Mouse (Mus musculus): ENCODE results near the gene Olfr652. TPM values are rescaled to one million over a fixed set of nuclear protein-coding genes. Genes with fewer than 3 reads are reported as not detected.

The Olfr652 gene
- not detected in 2 replicates for polyA plus RNA-seq (2015; fragmentation: Nextera tagmentation; extraction: Ambion mirVana)

DNA sequence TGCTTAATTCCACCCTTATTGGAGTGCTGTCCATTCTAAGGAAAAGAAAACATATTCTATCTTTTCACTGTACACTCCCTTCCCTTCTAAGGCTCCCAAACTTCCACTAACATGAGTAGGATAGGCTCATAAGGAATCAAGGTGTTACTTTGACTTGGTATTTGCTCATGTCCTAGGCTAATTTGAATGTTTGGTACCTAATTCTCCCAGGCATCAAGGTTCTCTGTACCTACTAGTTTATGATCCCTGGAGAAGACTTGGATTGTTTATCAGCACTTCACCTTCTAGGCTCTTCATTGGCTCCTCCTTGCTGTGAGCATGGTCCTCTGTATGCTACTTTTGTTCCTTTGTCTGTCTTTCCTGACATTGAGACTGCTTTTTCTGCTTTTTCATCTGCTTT, at the start of gene Olfr652:
Gene Olfr652, plus strand, starts transcription at position 301 of the 400 bp plus-strand sequence.
- ATAC-seq (replicated peaks; ENCODE audit: insufficient number of reproducible peaks, insufficient read depth, low FRiP score, low read depth): no peak
- no peaks in the 10 kb centered on the region for H3K36me3 ChIP-seq
- H3K4me2 ChIP-seq: no peak within 1 kb of the TSS
- no peaks in the 10 kb centered on the region for H3K4me1 ChIP-seq (replicated peaks)
- no peak within 1 kb of the TSS for H3K4me3 ChIP-seq
- no peak within 1 kb of the TSS for H3K9ac ChIP-seq
- H3K27ac ChIP-seq: no peak within 1 kb of the TSS
- H3K27me3 ChIP-seq: no peaks in the 10 kb centered on the region
- H3K9me3 ChIP-seq (replicated peaks): no peaks in the 10 kb centered on the region

DNA sequence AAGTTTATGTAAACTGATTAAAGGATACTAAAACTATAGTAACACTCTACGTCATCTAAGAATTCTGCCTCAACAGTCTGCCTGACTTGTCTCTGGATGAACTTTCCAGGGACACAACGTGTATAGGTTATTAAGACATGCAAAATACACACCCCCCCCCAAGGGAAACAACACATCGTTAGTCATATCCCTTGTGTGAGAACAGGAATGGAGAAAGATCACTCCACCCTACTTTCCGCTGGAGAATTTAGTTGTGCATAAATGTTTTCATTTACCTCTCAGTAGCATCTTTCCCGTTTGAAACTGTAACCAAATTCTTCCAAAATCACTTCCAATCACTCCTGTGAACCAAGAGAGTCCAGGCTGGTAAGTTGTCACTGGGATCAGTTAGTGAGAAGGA, 10.9 kb upstream of the Olfr652 start, which contains the start of gene Olfr651:
Gene Olfr651, plus strand, starts transcription at position 301 of the 400 bp plus-strand sequence.
- Histone ChIP-seq H3K4me1 (replicated peaks) (no peaks in the 10 kb centered on the region), H3K27me3 (no peaks in the 10 kb centered on the region), H3K9ac (no peak within 1 kb of the TSS), H3K9me3 (replicated peaks) (no peaks in the 10 kb centered on the region), H3K4me2 (no peak within 1 kb of the TSS), H3K4me3 (no peak within 1 kb of the TSS), H3K36me3 (no peaks in the 10 kb centered on the region), H3K27ac (no peak within 1 kb of the TSS)
- ATAC-seq (replicated peaks; ENCODE audit: insufficient number of reproducible peaks, insufficient read depth, low FRiP score, low read depth): no peak
- 67% methylated on average over 5 of the region's 5 CpGs for WGBS

DNA sequence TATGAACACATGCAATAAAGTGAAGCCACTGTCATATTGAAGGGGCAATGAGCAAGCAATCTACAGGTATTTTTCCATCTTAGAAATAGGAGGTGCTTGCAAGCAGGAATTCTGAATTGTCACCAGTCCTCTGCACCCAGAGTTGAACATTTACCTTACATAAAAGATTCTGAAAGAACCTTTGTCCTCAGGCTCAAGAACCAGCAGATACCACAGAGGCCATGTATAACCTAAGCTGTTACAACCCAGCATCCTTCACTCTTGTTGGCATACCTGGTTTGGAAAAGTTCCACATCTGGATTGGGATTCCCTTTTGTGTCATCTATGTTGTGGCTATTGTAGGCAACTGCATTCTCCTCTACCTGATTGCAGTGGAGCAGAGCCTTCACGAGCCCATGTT, 8.0 kb upstream of the Olfr652 start:
- H3K27ac ChIP-seq: no peak overlapping the region
- H3K4me3 ChIP-seq: no peak overlapping the region
- H3K27me3 ChIP-seq: no peaks in the 10 kb centered on the region
- H3K9me3 ChIP-seq (replicated peaks): no peaks in the 10 kb centered on the region
- WGBS: 46% methylated on average over 1 of the region's 1 CpGs
- no peak for ATAC-seq (replicated peaks; ENCODE audit: insufficient number of reproducible peaks, insufficient read depth, low FRiP score, low read depth)
- no peak overlapping the region for H3K4me2 ChIP-seq
- H3K36me3 ChIP-seq: no peaks in the 10 kb centered on the region
- H3K4me1 ChIP-seq (replicated peaks): no peaks in the 10 kb centered on the region
- no peak overlapping the region for H3K9ac ChIP-seq

DNA sequence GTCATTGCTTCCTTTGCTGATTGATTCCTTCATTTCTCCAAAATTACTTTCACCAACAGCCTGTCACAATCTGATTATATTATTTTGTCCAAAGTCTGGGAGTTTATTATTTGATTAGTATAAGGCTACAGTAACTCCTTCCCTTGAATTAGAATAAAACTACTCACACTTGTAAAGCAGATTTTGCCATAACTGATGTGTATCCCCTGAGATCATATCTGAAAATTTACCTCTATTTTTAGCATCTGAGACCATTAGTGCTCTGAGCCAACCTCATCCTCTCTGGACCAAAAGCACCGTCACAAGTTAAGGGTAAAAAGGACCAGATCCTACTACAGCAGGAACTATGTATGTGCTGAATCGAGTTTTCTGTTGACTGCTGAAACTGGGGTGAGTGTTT, 16.3 kb downstream of the Olfr652 start, which contains the start of gene Olfr653:
Gene Olfr653, plus strand, starts transcription at position 301 of the 400 bp plus-strand sequence.
- Histone ChIP-seq H3K4me2 (no peak within 1 kb of the TSS), H3K9ac (no peak within 1 kb of the TSS), H3K27me3 (no peaks in the 10 kb centered on the region), H3K36me3 (no peaks in the 10 kb centered on the region), H3K4me3 (no peak within 1 kb of the TSS), H3K27ac (no peak within 1 kb of the TSS), H3K9me3 (replicated peaks) (no peaks in the 10 kb centered on the region), H3K4me1 (replicated peaks) (no peaks in the 10 kb centered on the region)
- no peak for ATAC-seq (replicated peaks; ENCODE audit: insufficient number of reproducible peaks, insufficient read depth, low FRiP score, low read depth)
- 45% methylated on average over 2 of the region's 2 CpGs for WGBS

DNA sequence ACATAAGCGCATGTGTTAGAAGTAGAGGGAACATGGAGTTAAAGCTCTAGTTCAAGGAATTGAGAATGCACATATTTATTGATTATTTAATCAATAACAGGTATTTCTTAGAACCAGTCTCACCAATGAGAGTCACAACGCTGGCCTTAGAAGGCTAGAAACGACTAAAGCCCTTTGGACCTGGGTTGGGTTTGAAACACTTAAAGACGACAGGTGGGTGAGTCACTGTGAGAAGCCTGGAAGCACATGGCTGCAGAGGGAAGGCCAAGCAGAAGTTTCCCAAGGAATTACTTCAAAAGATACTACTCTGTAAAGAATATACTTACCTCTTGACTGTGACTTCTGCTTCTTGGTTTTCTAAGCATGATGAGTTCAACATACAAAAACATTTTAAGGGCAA, 20.1 kb downstream of the Olfr652 start:
- no peak for ATAC-seq (replicated peaks; ENCODE audit: insufficient number of reproducible peaks, insufficient read depth, low FRiP score, low read depth)
- no peaks in the 10 kb centered on the region for H3K27me3 ChIP-seq
- H3K9ac ChIP-seq: no peak overlapping the region
- H3K27ac ChIP-seq: no peak overlapping the region
- H3K4me3 ChIP-seq: no peak overlapping the region
- H3K4me1 ChIP-seq (replicated peaks): no peaks in the 10 kb centered on the region
- WGBS: 85% methylated on average over 4 of the region's 4 CpGs
- no peak overlapping the region for H3K4me2 ChIP-seq
- H3K36me3 ChIP-seq: no peaks in the 10 kb centered on the region
- H3K9me3 ChIP-seq (replicated peaks): no peaks in the 10 kb centered on the region

DNA sequence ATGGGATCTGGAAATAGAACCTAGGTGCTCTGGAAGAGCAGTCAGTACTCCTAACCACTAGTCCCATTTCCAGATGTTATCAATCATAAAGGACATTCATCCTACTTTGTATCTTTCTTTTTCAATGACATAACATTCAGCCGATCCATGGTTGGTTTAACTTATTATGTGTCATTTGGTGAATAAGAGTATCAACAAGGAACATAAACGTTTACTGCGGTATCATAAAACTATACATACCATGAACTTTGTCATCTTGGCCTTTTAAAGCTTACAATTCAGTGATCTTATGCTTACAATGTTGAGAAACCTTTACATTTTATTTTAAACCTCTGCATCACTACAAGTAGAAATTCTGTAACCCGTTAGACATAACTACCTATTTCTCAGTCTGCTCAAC, 20.7 kb downstream of the Olfr652 start:
- 80% methylated on average over 4 of the region's 4 CpGs for WGBS
- H3K4me1 ChIP-seq (replicated peaks): no peaks in the 10 kb centered on the region
- no peak for ATAC-seq (replicated peaks; ENCODE audit: insufficient number of reproducible peaks, insufficient read depth, low FRiP score, low read depth)

DNA sequence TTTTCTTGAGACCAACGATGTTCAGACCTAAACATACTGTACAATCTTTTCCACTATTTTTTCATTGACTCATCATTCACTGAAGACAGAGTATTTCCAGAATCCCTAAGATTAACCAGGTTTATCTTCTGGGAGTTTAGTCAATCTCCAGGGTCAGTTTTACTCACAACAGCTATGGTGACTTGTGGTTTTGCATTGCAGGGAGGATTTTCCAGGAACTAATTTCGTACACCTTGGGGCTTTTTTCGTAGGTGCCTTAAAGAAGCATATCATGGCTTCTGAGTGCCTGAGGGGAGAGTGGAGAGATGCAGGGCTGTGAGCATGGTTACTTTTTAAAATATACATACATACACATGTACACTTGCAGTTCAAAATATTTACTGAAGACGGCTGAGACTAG, 26.0 kb downstream of the Olfr652 start, which contains the start of gene Olfr654:
Gene Olfr654, plus strand, starts transcription at position 301 of the 400 bp plus-strand sequence.
- no peak within 1 kb of the TSS for H3K9ac ChIP-seq
- WGBS: 75% methylated on average over 4 of the region's 4 CpGs
- H3K4me1 ChIP-seq (replicated peaks): no peaks in the 10 kb centered on the region
- no peak for ATAC-seq (replicated peaks; ENCODE audit: insufficient number of reproducible peaks, insufficient read depth, low FRiP score, low read depth)
- H3K4me3 ChIP-seq: no peak within 1 kb of the TSS
- H3K9me3 ChIP-seq (replicated peaks): no peaks in the 10 kb centered on the region
- no peaks in the 10 kb centered on the region for H3K27me3 ChIP-seq
- H3K27ac ChIP-seq: no peak within 1 kb of the TSS
- H3K4me2 ChIP-seq: no peak within 1 kb of the TSS
- H3K36me3 ChIP-seq: no peaks in the 10 kb centered on the region

More for the DNA sequence above, 20.7 kb downstream of the Olfr652 start:
- Histone ChIP-seq H3K4me2 (no peak overlapping the region), H3K36me3 (no peaks in the 10 kb centered on the region), H3K27me3 (no peaks in the 10 kb centered on the region), H3K27ac (no peak overlapping the region), H3K9ac (no peak overlapping the region), H3K4me3 (no peak overlapping the region), H3K9me3 (replicated peaks) (no peaks in the 10 kb centered on the region)

DNA sequence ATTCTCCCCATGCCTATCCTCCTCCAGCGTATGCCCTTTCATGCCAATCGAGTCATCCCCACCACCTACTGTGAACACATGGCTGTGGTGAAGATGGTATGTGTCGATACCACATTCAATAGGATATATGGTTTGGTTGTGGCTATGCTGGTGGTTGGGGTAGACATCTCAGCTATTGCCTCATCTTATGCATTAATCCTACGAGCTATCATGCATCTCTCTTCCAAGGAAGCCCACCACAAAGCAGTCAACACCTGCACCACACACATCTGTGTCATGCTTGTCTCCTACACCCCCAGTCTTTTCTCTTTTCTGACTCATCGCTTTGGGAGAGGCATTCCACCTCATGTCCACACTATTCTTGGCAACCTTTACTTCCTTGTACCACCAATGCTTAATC, 27.6 kb downstream of the Olfr652 start:
- H3K4me2 ChIP-seq: no peak overlapping the region
- WGBS: 73% methylated on average over 5 of the region's 5 CpGs
- no peak overlapping the region for H3K9ac ChIP-seq
- H3K9me3 ChIP-seq (replicated peaks): no peaks in the 10 kb centered on the region
- H3K27ac ChIP-seq: no peak overlapping the region
- no peak overlapping the region for H3K4me3 ChIP-seq
- H3K27me3 ChIP-seq: no peaks in the 10 kb centered on the region
- ATAC-seq (replicated peaks; ENCODE audit: insufficient number of reproducible peaks, insufficient read depth, low FRiP score, low read depth): no peak
- no peaks in the 10 kb centered on the region for H3K36me3 ChIP-seq
- no peaks in the 10 kb centered on the region for H3K4me1 ChIP-seq (replicated peaks)

DNA sequence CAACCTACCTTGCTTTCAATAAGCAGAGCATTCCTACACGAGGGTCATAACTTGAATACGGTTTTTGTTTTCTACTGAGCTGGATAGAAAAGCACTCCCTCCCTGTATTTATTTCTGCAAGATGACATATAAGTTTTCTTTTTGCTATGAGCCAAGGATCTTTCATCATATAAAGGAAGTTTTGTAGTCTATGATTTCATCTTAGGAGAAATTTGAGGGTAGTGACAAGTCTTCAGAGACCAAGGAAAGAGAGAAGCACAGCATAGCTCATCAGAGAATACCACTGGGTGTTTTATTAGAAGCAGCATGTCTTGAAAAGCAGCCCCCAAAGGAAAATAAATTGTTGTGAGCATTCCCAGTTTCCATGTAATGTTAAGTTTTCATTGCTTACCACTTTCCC, 41.0 kb downstream of the Olfr652 start, which contains the start of gene Olfr655:
Gene Olfr655, minus strand, starts transcription at position 101 of the 400 bp plus-strand sequence.
- no peak within 1 kb of the TSS for H3K4me3 ChIP-seq
- no peaks in the 10 kb centered on the region for H3K4me1 ChIP-seq (replicated peaks)
- H3K27ac ChIP-seq: no peak within 1 kb of the TSS
- H3K9ac ChIP-seq: no peak within 1 kb of the TSS
- H3K27me3 ChIP-seq: no peaks in the 10 kb centered on the region
- WGBS: 71% methylated on average over 2 of the region's 2 CpGs
- no peak within 1 kb of the TSS for H3K4me2 ChIP-seq
- no peaks in the 10 kb centered on the region for H3K36me3 ChIP-seq
- H3K9me3 ChIP-seq (replicated peaks): no peaks in the 10 kb centered on the region
- ATAC-seq (replicated peaks; ENCODE audit: insufficient number of reproducible peaks, insufficient read depth, low FRiP score, low read depth): no peak

DNA sequence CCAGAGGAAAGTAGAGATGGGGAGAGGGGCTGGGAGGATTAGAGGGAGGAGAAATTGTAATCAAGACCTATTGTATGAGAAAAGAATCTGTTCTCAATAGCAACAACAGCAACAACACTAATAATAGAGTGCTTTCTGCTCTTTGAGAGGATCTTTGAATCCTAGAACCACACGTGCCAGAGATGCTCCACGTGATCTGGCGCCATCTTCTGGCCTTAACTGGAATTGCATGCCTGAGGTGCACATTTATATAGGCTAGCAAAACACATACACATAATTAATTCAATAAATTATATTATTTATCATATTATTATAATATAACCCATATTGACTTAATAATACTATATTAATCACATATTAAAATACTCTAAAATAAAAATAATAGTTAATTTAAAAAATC, 42.5 kb downstream of the Olfr652 start:
- ATAC-seq (replicated peaks; ENCODE audit: insufficient number of reproducible peaks, insufficient read depth, low FRiP score, low read depth): no peak
- Histone ChIP-seq H3K4me2 (no peak overlapping the region), H3K9ac (no peak overlapping the region), H3K36me3 (no peaks in the 10 kb centered on the region), H3K27ac (no peak overlapping the region), H3K4me1 (replicated peaks) (no peaks in the 10 kb centered on the region), H3K27me3 (no peaks in the 10 kb centered on the region), H3K9me3 (replicated peaks) (no peaks in the 10 kb centered on the region), H3K4me3 (no peak overlapping the region)
- 2% methylated on average over 3 of the region's 3 CpGs for WGBS

DNA sequence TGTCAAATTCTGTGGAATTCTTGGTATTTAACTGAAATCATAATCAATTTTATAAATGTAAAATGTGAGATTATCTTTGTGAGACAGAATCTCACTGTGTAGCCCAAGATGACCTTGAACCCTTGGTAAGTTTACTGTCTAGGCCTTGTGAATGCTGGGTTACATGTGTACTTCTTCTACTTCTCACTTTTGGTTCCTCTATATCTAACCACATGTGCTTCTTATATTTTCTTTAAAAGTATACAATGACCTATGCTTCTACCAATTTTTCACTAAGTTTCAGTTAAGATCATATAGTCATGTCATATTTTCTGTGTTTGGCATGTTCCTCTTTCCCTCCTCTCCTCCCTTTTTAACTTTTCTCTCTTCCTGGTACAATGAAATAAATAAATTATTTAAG, 44.0 kb downstream of the Olfr652 start:
- no peaks in the 10 kb centered on the region for H3K4me1 ChIP-seq (replicated peaks)
- H3K4me2 ChIP-seq: no peak overlapping the region
- no peak overlapping the region for H3K9ac ChIP-seq
- H3K4me3 ChIP-seq: no peak overlapping the region
- H3K36me3 ChIP-seq: no peaks in the 10 kb centered on the region
- no peak for ATAC-seq (replicated peaks; ENCODE audit: insufficient number of reproducible peaks, insufficient read depth, low FRiP score, low read depth)
- H3K27me3 ChIP-seq: no peaks in the 10 kb centered on the region
- no peak overlapping the region for H3K27ac ChIP-seq
- H3K9me3 ChIP-seq (replicated peaks): no peaks in the 10 kb centered on the region

DNA sequence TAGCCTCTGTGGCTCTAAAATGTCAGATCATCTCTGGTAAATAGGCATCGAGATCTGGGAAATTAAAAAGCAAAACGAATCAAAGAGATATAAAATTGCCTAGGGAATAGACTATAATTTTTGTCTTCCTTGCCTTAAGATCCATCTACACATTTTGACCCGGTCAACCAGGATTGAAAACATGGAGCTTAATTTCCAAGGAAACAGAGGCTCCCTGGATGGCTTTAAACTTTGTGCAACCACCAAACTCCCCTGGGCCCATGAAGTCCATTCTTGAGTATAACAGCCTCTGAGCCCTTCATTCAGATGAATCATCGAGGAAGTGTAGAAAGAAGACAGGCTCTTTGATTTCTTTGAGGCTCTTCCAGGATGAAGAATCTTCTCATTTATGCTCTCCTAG, 53.0 kb downstream of the Olfr652 start, which contains the start of gene Olfr656:
Gene Olfr656, plus strand, starts transcription at position 301 of the 400 bp plus-strand sequence.
- H3K36me3 ChIP-seq: no peaks in the 10 kb centered on the region
- 62% methylated on average over 4 of the region's 4 CpGs for WGBS
- no peak within 1 kb of the TSS for H3K9ac ChIP-seq
- no peaks in the 10 kb centered on the region for H3K9me3 ChIP-seq (replicated peaks)
- ATAC-seq (replicated peaks; ENCODE audit: insufficient number of reproducible peaks, insufficient read depth, low FRiP score, low read depth): no peak
- no peak within 1 kb of the TSS for H3K4me3 ChIP-seq
- no peak within 1 kb of the TSS for H3K4me2 ChIP-seq
- H3K4me1 ChIP-seq (replicated peaks): no peaks in the 10 kb centered on the region
- no peaks in the 10 kb centered on the region for H3K27me3 ChIP-seq
- no peak within 1 kb of the TSS for H3K27ac ChIP-seq
